Mouse (Mus musculus) A20 (cell line): ENCODE data around the gene Axl.
A peak's percentile ranks its signal among the peaks of the same experiment; 100 is the strongest.
"Not testable (repeated sequence)": the region's sequence is repeated elsewhere in the genome, so short reads cannot be mapped to it uniquely, and the experiment has no call there.

Experiments used
- DNase-seq: peaks from one replicate; pipeline ENCODE4 v3.0.0-alpha.2; 2011; ENCODE audit warnings: low read depth, low spot score

The Axl gene

DNA sequence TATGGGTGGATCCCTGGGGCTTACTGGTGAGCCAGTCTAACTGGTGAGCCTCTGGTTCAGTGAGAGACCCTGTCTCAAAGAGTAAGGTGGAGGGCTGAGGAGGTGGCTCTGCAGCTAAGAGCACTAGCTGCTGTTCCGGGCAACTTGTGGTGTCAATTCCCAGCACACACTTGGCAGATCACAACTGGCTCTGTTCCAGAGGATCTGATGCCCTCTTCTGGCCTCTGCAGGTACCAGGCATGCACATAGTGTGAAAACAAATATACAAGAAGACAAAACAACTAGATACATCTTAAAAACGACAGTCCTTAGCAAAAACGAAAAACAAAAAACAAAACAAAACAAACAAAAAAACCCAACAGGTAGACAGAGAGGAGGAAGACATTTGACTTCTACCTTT is 5.2 kb upstream of the Axl start:
- peak; percentile 24 for DNase-seq

DNA sequence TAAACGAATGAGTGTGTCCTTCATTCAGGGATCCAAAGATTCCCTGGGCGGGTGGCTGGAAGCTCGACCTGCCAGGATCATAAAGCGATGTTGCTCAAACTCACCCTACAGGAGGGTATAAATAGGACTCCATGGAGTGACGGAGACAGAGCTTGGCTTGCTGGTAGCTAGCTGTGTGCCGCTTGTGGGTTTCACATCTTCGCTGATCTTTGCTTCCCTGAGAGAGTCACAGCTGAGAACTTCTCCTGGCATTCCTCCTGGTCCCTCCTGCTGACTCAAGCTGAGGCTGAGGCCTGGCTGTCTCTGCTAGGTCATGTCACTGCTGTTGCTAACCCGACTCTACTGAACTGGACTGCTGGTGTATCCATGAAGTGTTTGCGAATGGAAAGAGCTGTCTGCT is 4.5 kb upstream of the Axl start:
- not testable (repeated sequence) for DNase-seq

DNA sequence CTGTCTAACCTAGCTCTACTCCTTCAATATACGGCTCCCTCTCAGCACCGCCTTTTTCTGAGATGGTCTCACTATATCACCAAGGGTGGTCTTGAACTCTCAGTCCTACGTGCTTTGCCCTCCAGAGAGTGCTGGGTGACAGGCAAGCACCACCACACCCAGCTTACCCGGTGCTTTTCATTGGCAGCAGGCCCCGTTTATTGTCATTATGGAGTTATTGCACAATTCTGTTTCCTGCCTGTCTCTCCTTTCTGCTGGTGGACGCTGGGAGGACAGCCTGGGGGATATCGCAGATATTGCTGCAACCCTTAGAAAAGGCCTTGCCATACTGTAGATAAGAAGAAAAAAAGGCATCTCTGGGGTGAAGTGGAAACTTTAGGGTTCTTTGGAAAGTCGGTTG is 2.1 kb upstream of the Axl start:
- no peak for DNase-seq

DNA sequence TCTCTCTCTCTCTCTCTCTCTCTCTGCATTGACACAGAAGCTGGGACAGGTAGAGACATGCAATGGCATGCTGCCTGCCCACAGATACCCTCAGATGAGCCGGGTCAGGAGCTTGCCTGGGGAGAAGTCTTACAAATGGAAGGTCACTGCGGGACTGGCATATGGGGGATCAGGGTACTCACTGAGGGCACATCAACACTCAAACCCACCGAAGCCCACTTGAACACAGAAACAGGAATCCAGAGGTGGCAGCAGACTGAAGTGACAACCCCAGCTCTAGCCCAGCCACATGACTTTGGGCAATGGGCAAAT is 580 bp upstream of the Axl start:
- no peak for DNase-seq

DNA sequence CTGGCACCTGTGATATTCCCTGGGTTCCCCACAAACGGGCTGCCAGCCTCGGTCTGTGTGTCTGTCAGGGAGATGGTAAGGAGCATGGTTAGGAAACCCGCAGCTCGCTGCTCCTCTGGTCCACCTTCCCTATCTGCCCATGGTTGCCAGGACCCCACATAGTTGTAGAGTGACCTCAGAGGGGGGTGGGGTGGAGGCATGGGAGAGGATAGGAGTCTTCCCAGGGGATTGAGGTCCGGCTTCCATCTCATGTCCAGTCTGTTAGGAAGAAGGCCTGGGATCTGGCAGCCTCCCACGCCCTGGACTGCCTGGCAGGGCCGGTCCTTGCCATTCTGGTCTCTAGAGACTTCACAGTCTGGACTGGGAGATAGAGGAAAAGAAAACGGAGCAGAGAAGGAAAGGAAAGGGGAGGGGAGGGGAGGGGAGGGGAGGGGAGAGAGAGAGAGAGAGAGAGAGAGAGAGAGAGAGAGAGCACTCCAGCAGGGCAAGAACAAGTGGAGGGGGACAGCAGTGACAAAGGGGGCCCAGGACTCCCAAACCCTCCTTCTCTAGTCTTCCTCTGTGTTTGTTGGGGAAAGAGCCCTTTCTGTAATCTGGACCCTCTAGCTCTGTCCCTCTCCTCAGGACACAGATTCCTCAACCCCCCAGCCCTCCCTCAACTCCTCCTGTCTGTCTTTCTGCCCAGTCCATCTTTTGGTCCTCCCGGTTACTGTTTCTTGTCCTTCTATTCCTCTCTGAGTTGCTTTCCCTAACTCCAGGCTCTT is 867 bp downstream of the Axl start:
- DNase-seq, result no peak

DNA sequence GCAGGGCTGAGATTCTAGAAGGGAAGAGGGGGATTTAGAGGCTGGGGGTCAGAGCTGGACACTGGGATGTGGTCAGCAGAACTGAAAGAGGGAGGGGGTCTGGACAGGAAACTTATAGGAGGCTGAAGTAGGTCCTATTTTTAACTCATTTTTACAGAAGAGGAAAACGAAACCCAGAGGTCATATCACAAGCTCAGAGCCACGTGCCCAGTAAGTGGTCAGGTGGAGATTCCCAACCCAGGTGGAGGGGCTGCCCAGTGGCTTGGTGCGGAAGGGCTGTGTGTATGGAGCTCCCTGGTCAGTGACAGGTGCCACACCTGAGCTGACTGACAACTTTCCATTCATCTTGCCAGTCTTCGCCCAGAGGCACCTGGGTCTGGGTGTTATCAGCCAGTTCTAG is 1.5 kb downstream of the Axl start:
- DNase-seq, result no peak

DNA sequence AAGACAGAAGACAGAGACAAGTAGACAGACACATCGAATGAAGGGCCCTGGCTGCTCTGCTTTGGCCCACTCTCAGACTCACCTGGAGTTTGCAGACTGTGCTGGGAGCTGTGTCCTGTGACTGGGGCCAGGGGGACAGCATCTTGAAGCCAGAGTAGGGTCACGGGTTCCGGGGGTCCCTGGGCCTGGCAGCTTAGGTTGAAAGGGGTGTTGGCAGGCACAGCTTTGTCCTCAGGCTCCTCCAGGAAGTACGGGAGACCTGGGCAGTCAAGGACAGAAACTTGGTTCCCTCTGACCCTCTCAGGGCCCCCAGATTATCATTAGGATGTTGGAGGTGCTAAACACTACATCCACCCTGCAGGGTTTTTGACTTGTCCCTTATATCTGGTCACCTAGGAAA is 2.8 kb downstream of the Axl start:
- no peak for DNase-seq

DNA sequence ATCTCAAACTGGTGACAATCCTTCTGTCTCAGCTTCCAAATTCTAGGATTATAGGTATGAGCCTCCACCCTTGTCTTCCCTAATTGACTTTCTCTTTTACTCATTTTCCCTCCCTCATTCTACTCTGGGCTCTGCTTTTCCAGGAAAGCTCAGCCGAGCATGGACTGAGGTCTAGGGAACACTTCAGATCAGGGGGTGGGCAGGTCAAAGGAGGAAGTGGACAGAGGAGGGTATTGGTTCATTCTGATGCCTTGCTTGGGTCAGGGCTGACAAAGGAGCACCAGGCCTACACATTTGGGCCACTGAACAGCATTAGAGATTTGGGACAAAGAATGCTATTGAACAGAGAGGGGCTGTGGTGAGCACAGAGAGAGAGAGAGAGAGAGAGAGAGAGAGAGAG is 3.7 kb downstream of the Axl start:
- DNase-seq, result no peak

DNA sequence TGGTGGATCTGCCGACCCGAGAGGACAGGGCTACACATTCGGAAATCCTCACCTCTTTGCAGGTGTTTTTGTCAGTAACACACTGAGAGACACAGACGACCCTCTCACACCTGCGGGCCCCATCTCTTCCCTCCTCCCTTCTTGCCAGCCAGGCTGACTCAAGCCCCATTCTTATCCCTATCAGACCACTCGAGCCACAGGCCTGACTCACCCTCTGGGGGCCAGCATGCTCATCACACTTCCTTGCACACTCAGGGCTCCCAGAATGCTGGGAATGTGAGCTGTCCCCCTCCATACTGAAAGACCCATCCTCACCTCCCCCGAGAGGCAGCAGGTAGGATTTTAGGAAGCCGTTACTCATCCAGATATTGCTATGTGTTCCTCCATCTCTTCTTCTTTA is 4.8 kb downstream of the Axl start:
- no peak for DNase-seq

DNA sequence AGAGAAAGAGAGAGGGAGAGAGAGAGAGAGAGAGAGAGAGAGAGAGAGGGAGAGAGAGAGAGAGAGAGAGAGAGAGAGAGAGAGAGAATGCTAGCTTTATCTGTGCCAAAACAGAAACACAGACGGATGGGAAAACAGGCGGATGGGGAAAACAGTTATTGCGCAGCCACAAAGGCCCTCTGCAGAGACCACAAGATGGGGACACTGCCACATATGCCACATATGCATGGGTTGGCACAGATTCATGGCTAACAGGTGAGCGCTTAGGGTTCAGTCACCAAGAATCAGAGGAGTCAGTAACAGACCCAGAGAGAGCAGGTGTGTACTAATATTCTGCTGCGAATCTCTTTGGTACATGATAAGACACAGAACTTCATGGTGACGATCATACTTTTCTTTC is 5.8 kb downstream of the Axl start:
- DNase-seq, result no peak

DNA sequence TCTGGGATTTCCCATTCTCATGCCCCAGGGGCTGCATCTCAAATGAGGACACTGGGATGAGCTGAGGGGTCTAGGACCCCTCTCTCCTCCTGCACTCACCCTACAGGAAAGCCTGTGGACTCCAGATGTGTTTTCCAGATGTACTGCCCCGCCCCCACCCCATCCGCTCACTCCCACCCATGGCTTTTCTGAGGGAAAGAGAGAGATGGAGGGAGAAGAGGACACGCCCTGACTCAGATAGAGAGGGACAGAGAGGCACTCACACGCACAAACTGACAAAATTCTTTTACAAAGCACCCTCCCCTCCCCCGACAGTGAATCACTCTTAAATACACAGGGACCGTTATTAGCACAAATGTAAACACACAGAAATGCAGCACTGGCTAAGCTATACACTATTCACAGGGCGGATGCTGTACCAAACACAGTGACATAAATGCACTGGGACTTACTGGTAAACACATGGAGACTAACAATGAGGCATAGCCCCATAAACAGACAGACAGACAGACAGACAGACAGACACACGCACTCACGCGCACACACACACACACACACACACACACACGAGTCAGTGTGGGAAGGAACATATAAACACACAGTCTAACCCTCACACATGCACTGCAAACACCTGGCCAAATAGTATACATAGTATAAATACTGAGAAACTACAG is 6.4 kb downstream of the Axl start:
- DNase-seq, result no peak

DNA sequence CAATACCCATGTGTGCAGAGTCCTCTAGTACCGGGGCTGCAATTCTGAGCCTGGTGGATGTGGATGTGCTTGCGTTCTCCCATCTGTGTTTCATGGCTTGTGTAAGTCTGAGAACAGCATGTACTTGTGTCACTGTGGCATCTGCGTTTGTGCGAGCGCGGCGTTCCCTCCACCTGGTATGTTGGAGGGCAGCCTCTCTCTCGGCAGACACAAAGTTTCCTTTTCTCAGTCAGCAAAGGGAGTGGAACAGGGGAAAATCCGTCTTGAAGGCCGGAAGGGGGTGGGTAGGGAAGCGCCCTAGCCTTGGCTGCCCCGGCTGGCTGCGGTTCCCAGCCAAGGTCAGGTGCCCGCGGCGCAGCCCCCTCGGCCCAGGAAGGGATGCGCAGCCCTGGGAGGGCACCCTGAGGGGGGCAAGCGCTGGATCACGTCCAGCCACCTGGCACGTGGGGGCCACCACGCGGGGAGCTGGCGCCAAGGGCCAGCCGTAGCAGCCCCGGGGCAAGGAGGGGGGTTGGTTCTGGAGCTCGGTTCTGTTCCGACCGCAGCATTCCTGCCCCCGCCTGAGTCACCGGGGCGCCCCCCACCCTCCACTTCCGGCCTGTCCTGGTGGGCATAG is 7.1 kb downstream of the Axl start:
- DNase-seq, result no peak

DNA sequence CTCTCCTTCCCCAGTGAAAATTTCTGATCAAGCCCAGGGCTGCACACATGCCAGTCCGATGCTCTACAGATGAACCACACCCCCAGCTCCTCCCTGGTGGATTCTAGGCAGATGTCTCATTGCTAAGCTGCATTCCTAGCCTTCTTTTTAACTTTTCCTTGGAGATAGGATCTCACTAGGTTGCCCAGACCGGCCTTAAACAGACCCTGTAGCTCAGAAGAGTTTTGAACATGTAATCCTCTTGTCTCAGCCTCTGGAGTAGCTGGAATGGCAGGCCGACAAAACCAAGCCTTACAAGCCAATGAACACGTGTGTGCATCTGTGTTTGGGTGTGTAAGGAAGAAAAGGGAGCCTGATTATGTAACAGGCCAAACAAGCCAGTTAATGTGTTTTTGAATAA is 7.8 kb downstream of the Axl start:
- DNase-seq, result no peak

DNA sequence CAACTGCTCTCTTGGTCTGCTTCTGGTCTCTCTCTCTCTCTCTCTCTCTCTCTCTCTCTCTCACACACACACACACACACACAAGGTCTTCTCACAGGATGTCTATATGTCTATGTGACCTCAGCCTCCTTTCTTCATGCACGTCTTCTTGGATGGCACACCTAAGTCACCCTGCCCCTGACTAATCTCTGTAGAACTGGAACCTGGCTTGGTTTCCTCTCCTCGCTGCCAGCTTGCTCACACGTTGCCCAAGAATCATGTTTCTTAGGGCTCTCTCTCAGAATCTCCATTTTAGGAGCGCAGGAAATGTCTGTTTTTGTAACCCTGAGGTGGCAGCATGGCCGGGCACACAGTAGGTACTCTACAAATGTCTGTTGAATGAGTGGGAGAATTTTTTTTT is 8.5 kb downstream of the Axl start:
- no peak for DNase-seq

DNA sequence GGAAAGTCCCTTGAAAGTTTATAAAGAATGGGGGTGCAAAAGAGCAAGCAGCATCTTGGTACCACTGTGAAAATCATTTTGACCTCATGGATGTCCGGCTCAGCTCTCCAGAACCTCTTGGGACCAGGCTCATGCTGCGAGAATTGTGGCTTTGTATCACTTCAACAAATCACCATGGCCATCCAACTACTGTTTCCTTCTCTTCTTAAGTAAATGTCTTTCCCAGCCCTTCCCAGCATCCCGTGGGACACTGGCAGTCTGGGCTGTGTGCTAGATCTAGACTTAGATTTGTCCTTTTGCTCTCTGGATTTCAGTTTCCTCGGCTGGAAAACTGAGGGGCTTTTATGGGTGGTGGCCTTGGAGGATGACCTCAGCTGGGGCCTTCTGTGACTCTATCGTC is 20.3 kb downstream of the Axl start:
- DNase-seq, result no peak

DNA sequence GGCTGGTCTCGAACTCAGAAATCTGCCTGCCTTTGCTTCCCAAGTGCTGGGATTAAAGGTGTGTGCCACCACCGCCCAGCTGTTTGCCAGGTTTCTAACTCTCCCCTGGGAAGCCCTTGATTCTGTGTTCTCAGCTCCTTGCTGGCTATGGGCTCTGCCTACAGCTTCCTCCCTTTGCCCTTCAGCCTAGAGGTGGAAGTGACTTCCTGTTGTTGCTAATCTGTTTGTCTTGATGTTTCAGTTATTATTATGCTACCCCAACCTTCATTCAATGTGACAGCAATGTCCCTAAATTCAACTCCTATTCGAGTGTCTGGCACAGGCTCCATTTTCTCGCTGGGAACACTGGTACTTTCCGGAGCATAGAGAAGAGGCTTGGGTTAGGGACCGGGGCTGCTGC is 22.4 kb downstream of the Axl start:
- DNase-seq, result no peak

DNA sequence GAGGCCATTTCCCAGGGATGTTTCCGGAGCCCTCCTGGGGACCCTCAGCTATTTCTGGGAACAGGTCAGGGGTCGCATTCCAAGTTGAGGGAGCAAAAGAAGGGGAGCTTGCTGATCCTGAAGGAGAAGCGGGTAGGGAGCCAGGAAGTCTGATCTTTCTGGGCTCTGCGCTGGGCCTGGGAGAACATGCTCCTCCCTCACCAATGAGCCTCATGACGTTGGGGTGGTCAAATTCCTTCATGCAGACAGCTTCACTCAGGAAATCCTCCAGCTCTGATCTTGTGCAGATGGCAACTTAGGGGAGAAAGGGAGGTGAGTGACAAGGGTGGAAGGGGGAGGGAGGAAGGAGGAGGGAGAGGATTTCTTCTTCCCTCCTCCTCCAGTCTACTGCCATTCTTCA is 24.3 kb downstream of the Axl start:
- no peak for DNase-seq

DNA sequence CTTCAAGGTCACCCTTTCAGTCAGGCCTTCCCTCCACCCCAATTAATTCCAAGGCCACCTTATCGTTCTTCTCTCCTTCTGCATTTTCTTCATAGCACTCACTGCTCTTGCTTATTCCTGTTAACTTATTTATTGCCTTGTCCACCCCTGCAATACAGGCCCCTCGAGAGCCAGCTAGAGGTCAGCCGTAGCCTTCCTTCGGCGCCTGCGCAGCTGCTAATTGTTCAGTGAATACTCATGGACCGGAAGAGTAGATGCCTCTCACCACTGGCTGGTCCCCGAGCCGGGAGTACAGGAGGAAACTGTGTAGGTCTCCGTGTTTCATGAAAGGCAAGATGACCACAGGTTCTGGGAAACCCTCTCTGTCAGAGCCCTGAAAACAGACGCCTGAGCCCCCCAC is 24.8 kb downstream of the Axl start:
- no peak for DNase-seq

DNA sequence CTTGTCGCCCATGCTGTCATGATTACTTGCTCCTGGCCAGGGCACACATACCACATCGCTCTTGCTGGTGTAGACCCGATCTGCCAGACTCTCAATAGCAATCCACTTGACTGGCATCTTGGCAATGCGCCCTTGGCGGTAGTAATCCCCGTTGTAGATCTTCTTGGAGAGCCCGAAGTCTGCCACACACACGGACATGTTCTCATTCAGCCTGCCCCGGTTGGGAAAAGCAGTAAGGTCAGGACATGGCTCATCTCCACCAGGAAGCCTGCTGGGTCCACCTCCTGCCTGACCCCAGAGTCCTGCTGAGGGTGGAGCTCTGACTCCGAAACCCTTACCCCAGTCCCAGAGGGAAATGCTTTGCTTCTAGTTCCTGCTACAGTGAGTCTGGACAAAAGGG is 27.2 kb downstream of the Axl start:
- DNase-seq, result no peak

DNA sequence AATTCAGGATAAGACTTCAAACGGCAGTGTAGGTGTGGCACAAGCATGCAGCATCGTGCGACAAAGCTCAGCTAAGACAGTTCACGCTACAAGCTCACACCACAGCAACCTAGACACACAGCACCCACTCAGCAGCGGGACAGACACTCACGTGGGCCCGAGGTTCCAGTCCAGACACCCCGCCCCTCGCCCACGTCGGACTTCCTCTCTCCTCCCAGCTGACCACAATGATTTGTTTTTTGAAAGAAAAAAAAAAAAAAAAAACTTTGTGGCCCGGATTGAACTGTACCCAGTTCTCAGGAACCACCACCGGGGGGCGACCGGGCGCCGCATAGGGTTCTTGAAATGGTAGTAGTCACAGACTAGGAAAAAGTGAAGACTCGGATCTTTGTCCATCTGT is 32.5 kb downstream of the Axl start:
- DNase-seq, result peak; percentile 92

DNA sequence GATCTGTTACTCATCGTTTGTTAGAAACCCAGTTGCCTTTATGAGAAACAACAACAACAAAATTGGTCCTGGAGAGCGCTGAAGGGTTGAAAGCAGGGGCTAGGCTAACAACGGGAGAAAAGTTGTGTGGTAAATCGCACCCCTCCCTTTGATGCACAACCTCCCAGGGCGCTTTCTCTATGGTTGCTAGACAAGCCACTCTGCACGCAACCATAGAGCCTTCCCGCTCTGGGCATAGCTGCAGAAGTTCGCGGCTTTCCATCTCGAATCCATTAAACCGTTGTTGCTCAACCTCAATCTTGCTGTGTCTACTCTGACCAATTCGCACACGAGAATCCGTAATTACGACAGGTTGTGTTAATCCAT is 33.1 kb downstream of the Axl start:
- no peak for DNase-seq

DNA sequence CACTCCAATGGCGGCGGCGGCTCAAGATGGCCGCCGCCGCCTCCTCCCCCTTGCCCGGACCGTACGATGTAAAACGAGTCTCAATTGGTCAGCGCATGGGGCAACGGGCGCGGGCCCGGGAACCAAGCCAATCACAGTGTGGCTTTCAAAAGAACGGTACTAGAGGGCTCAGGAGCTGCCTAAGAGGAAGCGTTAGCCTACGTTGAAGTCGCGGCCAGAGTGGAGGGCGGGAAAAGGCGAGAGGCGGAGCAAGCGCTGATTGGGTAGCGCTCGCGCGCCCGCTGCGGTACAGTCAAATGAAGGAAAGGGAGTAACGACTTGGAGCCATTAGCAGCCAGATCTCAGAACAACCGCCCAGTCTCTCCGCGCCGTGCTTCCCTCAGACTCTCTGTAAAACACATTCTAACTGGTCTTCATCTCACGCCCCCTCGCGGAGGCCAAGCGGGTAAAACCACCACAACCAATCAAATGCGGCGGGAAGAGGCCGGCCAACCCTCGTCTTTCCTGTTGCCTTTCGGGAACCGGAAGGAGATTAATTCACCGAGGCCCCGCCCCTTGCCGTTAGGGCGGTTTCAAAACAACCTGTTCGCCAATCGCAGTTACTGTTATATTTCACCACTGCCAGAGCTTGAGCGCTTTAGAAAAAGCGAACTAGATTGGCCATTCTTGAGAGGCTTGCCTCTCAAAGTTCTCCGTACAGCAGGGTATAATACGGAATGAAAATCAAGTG is 33.6 kb downstream of the Axl start, which contains the start of gene Hnrnpul1:
Gene Hnrnpul1, minus strand, starts transcription at position 20 of the 730 bp plus-strand sequence.
- DNase-seq, result peak; percentile 100

DNA sequence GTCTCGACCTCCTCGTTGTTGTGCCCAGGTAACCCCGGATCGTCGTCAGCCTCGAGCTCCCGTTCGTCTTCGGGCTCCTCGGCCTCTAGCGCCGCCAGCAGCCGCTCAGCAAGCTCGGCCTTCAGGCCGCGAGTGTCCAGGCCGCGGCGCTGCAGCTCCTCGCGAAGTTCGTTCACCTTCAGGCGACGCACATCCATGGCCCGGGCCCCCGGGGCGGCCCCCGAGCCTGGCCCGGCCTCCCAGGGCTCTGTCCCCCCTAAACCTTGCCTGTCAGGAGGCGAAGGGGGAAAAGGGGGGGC is 34.1 kb downstream of the Axl start:
- DNase-seq, result no peak
